Mouse (Mus musculus): ENCODE data around the gene Fhit. TPM values are rescaled to one million over a fixed set of nuclear protein-coding genes. Genes with fewer than 3 reads are reported as not detected.

Fhit gene
- polyA plus RNA-seq, 1 experiment from 2014 or later = 2.3 TPM

GRCm38 (mm10) chr14:10917893-10918803 is 243.7 kb downstream of the Fhit start:
- ATAC-seq (ENCODE audit: insufficient read depth) = no peak
- Histone ChIP-seq H3K4me1 (replicated peaks) (no peaks in the 10 kb centered on the region), H3K9ac (no peak overlapping the region), H3K4me2 (no peak overlapping the region), H3K4me3 (replicated peaks) (no peak overlapping the region), H3K27ac (replicated peaks) (no peak overlapping the region), H3K27me3 (no peaks in the 10 kb centered on the region), H3K36me3 (replicated peaks) (no peaks in the 10 kb centered on the region), H3K9me3 (replicated peaks) (no peaks in the 10 kb centered on the region)
- 65% methylated on average over 7 of the region's 7 CpGs for WGBS (ENCODE audit: insufficient replicate concordance)

- no peaks in the 10 kb centered on the region for H3K27me3 ChIP-seq
- no peaks in the 10 kb centered on the region for H3K4me1 ChIP-seq (replicated peaks)
- H3K36me3 ChIP-seq (replicated peaks) = no peaks in the 10 kb centered on the region
- no peak overlapping the region for H3K27ac ChIP-seq (replicated peaks)
- no peak overlapping the region for H3K4me2 ChIP-seq
- no peaks in the 10 kb centered on the region for H3K9me3 ChIP-seq (replicated peaks)
- H3K9ac ChIP-seq = no peak overlapping the region
- no peak for ATAC-seq (ENCODE audit: insufficient read depth)
- 47% methylated on average over 2 of the region's 2 CpGs for WGBS (ENCODE audit: insufficient replicate concordance)
- H3K4me3 ChIP-seq (replicated peaks) = no peak overlapping the region
Observed at GRCm38 (mm10) chr14:10908011-10908410, 253.8 kb downstream of the Fhit start.

GRCm38 (mm10) chr14:10882759-10883158 is 279.1 kb downstream of the Fhit start:
- Histone ChIP-seq H3K9ac (no peak overlapping the region), H3K9me3 (replicated peaks) (no peaks in the 10 kb centered on the region), H3K36me3 (replicated peaks) (no peaks in the 10 kb centered on the region), H3K4me3 (replicated peaks) (no peak overlapping the region), H3K27ac (replicated peaks) (no peak overlapping the region), H3K27me3 (no peaks in the 10 kb centered on the region), H3K4me1 (replicated peaks) (no peaks in the 10 kb centered on the region), H3K4me2 (no peak overlapping the region)
- no peak for ATAC-seq (ENCODE audit: insufficient read depth)
- WGBS (ENCODE audit: insufficient replicate concordance) = 22% methylated on average over 1 of the region's 1 CpGs

GRCm38 (mm10) chr14:10880749-10881148 is 281.1 kb downstream of the Fhit start:
- Histone ChIP-seq H3K27me3 (no peaks in the 10 kb centered on the region), H3K36me3 (replicated peaks) (no peaks in the 10 kb centered on the region), H3K4me3 (replicated peaks) (no peak overlapping the region), H3K9me3 (replicated peaks) (no peaks in the 10 kb centered on the region), H3K27ac (replicated peaks) (no peak overlapping the region), H3K4me1 (replicated peaks) (no peaks in the 10 kb centered on the region), H3K9ac (no peak overlapping the region), H3K4me2 (no peak overlapping the region)
- WGBS (ENCODE audit: insufficient replicate concordance) = 18% methylated on average over 2 of the region's 2 CpGs
- ATAC-seq (ENCODE audit: insufficient read depth) = no peak

- H3K36me3 ChIP-seq (replicated peaks) = no peaks in the 10 kb centered on the region
- H3K4me1 ChIP-seq (replicated peaks) = no peaks in the 10 kb centered on the region
- no peak overlapping the region for H3K4me2 ChIP-seq
- H3K9ac ChIP-seq = no peak overlapping the region
- H3K4me3 ChIP-seq (replicated peaks) = no peak overlapping the region
- WGBS (ENCODE audit: insufficient replicate concordance) = 53% methylated on average over 3 of the region's 3 CpGs
- no peak overlapping the region for H3K27ac ChIP-seq (replicated peaks)
- no peak for ATAC-seq (ENCODE audit: insufficient read depth)
- H3K27me3 ChIP-seq = no peaks in the 10 kb centered on the region
- no peaks in the 10 kb centered on the region for H3K9me3 ChIP-seq (replicated peaks)
Observed at GRCm38 (mm10) chr14:10874595-10875372, 287.1 kb downstream of the Fhit start.

GRCm38 (mm10) chr14:10857606-10858005 is 304.2 kb downstream of the Fhit start:
- ATAC-seq (ENCODE audit: insufficient read depth) = no peak
- 37% methylated on average over 3 of the region's 3 CpGs for WGBS (ENCODE audit: insufficient replicate concordance)
- no peaks in the 10 kb centered on the region for H3K27me3 ChIP-seq
- no peaks in the 10 kb centered on the region for H3K9me3 ChIP-seq (replicated peaks)
- H3K4me3 ChIP-seq (replicated peaks) = no peak overlapping the region
- H3K9ac ChIP-seq = no peak overlapping the region
- H3K4me1 ChIP-seq (replicated peaks) = no peaks in the 10 kb centered on the region
- H3K4me2 ChIP-seq = no peak overlapping the region
- no peaks in the 10 kb centered on the region for H3K36me3 ChIP-seq (replicated peaks)
- H3K27ac ChIP-seq (replicated peaks) = no peak overlapping the region

GRCm38 (mm10) chr14:10851936-10852335 is 309.9 kb downstream of the Fhit start:
- WGBS (ENCODE audit: insufficient replicate concordance) = 63% methylated on average over 1 of the region's 1 CpGs
- H3K4me1 ChIP-seq (replicated peaks) = no peaks in the 10 kb centered on the region
- no peak overlapping the region for H3K9ac ChIP-seq
- ATAC-seq (ENCODE audit: insufficient read depth) = no peak
- H3K9me3 ChIP-seq (replicated peaks) = no peaks in the 10 kb centered on the region
- no peak overlapping the region for H3K4me3 ChIP-seq (replicated peaks)
- no peaks in the 10 kb centered on the region for H3K27me3 ChIP-seq
- no peaks in the 10 kb centered on the region for H3K36me3 ChIP-seq (replicated peaks)
- H3K4me2 ChIP-seq = no peak overlapping the region
- H3K27ac ChIP-seq (replicated peaks) = no peak overlapping the region

- Histone ChIP-seq H3K27me3 (no peaks in the 10 kb centered on the region), H3K4me1 (replicated peaks) (no peaks in the 10 kb centered on the region), H3K4me3 (replicated peaks) (no peak overlapping the region), H3K27ac (replicated peaks) (no peak overlapping the region), H3K4me2 (no peak overlapping the region), H3K9ac (no peak overlapping the region), H3K36me3 (replicated peaks) (no peaks in the 10 kb centered on the region), H3K9me3 (replicated peaks) (no peaks in the 10 kb centered on the region)
- 55% methylated on average over 1 of the region's 1 CpGs for WGBS (ENCODE audit: insufficient replicate concordance)
- ATAC-seq (ENCODE audit: insufficient read depth) = no peak
Observed at GRCm38 (mm10) chr14:10836001-10836400, 325.8 kb downstream of the Fhit start.

GRCm38 (mm10) chr14:10824819-10825218 is 337.0 kb downstream of the Fhit start:
- WGBS (ENCODE audit: insufficient replicate concordance) = 49% methylated on average over 4 of the region's 4 CpGs
- H3K27me3 ChIP-seq = no peaks in the 10 kb centered on the region
- no peak overlapping the region for H3K4me2 ChIP-seq
- H3K27ac ChIP-seq (replicated peaks) = no peak overlapping the region
- no peaks in the 10 kb centered on the region for H3K4me1 ChIP-seq (replicated peaks)
- no peaks in the 10 kb centered on the region for H3K36me3 ChIP-seq (replicated peaks)
- H3K4me3 ChIP-seq (replicated peaks) = no peak overlapping the region
- no peaks in the 10 kb centered on the region for H3K9me3 ChIP-seq (replicated peaks)
- no peak overlapping the region for H3K9ac ChIP-seq
- ATAC-seq (ENCODE audit: insufficient read depth) = no peak

GRCm38 (mm10) chr14:10813551-10813950 is 348.3 kb downstream of the Fhit start:
- Histone ChIP-seq H3K9ac (no peak overlapping the region), H3K4me1 (replicated peaks) (no peaks in the 10 kb centered on the region), H3K4me3 (replicated peaks) (no peak overlapping the region), H3K36me3 (replicated peaks) (no peaks in the 10 kb centered on the region), H3K27ac (replicated peaks) (no peak overlapping the region), H3K9me3 (replicated peaks) (no peaks in the 10 kb centered on the region), H3K4me2 (no peak overlapping the region), H3K27me3 (no peaks in the 10 kb centered on the region)
- no peak for ATAC-seq (ENCODE audit: insufficient read depth)
- whole genome bisulfite sequencing (ENCODE audit: insufficient replicate concordance) = 24% methylated on average over 2 of the region's 2 CpGs

- 49% methylated on average over 4 of the region's 4 CpGs for WGBS (ENCODE audit: insufficient replicate concordance)
- Histone ChIP-seq H3K4me2 (no peak overlapping the region), H3K9me3 (replicated peaks) (no peaks in the 10 kb centered on the region), H3K4me3 (replicated peaks) (no peak overlapping the region), H3K27me3 (no peaks in the 10 kb centered on the region), H3K9ac (no peak overlapping the region), H3K27ac (replicated peaks) (no peak overlapping the region), H3K4me1 (replicated peaks) (no peaks in the 10 kb centered on the region), H3K36me3 (replicated peaks) (no peaks in the 10 kb centered on the region)
- no peak for ATAC-seq (ENCODE audit: insufficient read depth)
Observed at GRCm38 (mm10) chr14:10798489-10799180, 363.2 kb downstream of the Fhit start.
